21 mouse cellular contexts compared by ENCODE assay signal in the genomic region with DNA sequence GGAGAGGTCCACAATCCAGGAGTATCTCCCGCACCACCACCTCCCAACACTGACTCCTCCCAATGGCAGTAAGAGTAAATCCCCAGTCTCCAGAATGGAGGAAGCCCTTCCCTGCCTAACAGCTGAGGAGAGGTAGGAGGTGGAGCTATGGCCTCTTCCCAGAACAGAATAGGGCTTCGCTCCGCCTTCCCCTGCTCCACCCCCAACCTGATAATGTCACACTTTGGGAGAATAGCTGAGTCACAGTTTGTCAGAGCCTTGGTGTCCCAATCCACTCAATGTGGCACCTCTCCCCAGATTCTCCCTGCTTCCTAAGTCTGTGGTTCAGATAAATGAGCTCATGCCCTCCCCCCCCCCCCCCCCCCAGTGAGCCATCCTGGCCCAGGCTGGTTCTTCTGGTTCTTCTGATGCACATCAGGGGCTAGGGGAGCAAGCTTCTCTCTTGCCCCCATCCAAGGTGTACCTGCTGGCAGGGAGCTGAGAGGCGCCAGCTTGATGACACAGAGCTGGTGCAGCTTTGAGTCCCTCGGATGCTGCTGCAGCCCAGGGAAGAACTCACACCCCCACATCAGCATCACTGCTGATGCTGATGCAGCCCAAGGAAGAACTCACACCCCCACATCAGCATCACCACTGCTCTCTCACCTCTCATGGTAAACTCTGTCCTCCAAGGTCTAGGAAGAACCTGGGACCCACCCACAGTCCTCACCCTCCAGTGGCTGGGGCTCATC. TPM values are rescaled to one million over a fixed set of nuclear protein-coding genes. Genes with fewer than 3 reads are reported as not detected.
DNase-seq lines count a peak whose midpoint lies in the region; ATAC-seq and TF ChIP-seq lines count a peak whose summit lies in the region.
"Had no signal": no experiment of that assay in that cellular context is flagged by ENCODE, and none has a peak within 500 bp of the region (broad histone marks: within the 10 kb centered on the region; RNA-seq: fewer than 3 reads in every experiment).

No protein-coding gene starts in this region.

- WGBS in liver, postnatal 0 days (ENCODE audit: insufficient replicate concordance), result 53% methylated on average over 5 of the region's 5 CpGs
- WGBS in liver, embryonic 11.5 days, result 50% methylated on average over 5 of the region's 5 CpGs

- no peak overlapping the region for H3K9ac ChIP-seq in liver, postnatal 0 days (replicated peaks)
- H3K9ac ChIP-seq in liver, embryonic 11.5 days (ENCODE audit: low read depth, low read length), result no peak overlapping the region
- H3K9ac ChIP-seq: heart, embryonic 12.5 days; hindbrain, embryonic 14.5 days; midbrain, embryonic 12.5 days; neural tube, embryonic 15.5 days had no signal

- no peak for TF ChIP-seq CTCF in liver, postnatal 0 days (IDR thresholded peaks at IDR 0.05; ENCODE audit: low read depth)

- H3K9me3 ChIP-seq in liver, postnatal 0 days (ENCODE audit: low read length), result no peaks in the 10 kb centered on the region
- no peaks in the 10 kb centered on the region for H3K9me3 ChIP-seq in liver, embryonic 11.5 days (ENCODE audit: control insufficient read depth, low read length)
- H3K9me3 ChIP-seq: heart, embryonic 12.5 days; midbrain, embryonic 12.5 days; neural tube, embryonic 15.5 days had no signal

- no peaks in the 10 kb centered on the region for H3K36me3 ChIP-seq in liver, postnatal 0 days (replicated peaks; ENCODE audit: insufficient read depth, low read length)
- no peaks in the 10 kb centered on the region for H3K36me3 ChIP-seq in liver, embryonic 11.5 days (ENCODE audit: control insufficient read depth, insufficient read depth, low read length)
- H3K36me3 ChIP-seq: heart, embryonic 12.5 days; midbrain, embryonic 12.5 days; neural tube, embryonic 15.5 days had no signal

- H3K4me2 ChIP-seq in liver, postnatal 0 days (ENCODE audit: low read depth, low read length), result no peak overlapping the region
- H3K4me2 ChIP-seq in liver, embryonic 11.5 days, result no peak overlapping the region
- H3K4me2 ChIP-seq: heart, embryonic 12.5 days; hindbrain, embryonic 14.5 days; midbrain, embryonic 12.5 days; neural tube, embryonic 15.5 days had no signal

- H3K27me3 ChIP-seq in liver, postnatal 0 days (ENCODE audit: insufficient read depth, low read length), result no peaks in the 10 kb centered on the region
- no peaks in the 10 kb centered on the region for H3K27me3 ChIP-seq in liver, embryonic 11.5 days (replicated peaks; ENCODE audit: control insufficient read depth, insufficient read depth, low read length)
- H3K27me3 ChIP-seq: midbrain, embryonic 12.5 days; neural tube, embryonic 15.5 days had no signal

- DNase-seq in liver (peak; percentile 32), ES-CJ7 (ENCODE audit: low read depth, low spot score) (peak; percentile 64)
- DNase-seq in liver, postnatal 0 days, result no peak
- DNase-seq in liver, embryonic 11.5 days (ENCODE audit: low spot score), result no peak
- DNase-seq in telencephalon, adult 2 months (ENCODE audit: low read depth, low spot score), result peak; percentile 29
- no peak for DNase-seq in cerebellum, postnatal 36 days
- no peak for DNase-seq in lung, adult 18-20 months
- DNase-seq: cerebellum, adult 11-12 months; gastrocnemius, postnatal 10 days; retina, postnatal 1 day had no signal

- H3K4me3 ChIP-seq in liver, postnatal 0 days (ENCODE audit: low read depth, low read length), result no peak overlapping the region
- H3K4me3 ChIP-seq in liver, embryonic 11.5 days (ENCODE audit: low read depth, low read length), result no peak overlapping the region
- H3K4me3 ChIP-seq: erythroblast, embryonic 14.5 days; heart, embryonic 12.5 days; midbrain, embryonic 12.5 days; neural tube, embryonic 15.5 days had no signal

- H3K27ac ChIP-seq in liver, postnatal 0 days (ENCODE audit: low read depth), result no peak overlapping the region
- no peak overlapping the region for H3K27ac ChIP-seq in liver, embryonic 11.5 days (ENCODE audit: low read depth, low read length)
- H3K27ac ChIP-seq: hindbrain, embryonic 14.5 days; midbrain, embryonic 12.5 days; neural tube, embryonic 15.5 days had no signal

- no peaks in the 10 kb centered on the region for H3K4me1 ChIP-seq in liver, postnatal 0 days (ENCODE audit: insufficient read depth)
- H3K4me1 ChIP-seq in liver, embryonic 11.5 days (replicated peaks; ENCODE audit: control insufficient read depth, insufficient read depth, low read length), result no peaks in the 10 kb centered on the region
- H3K4me1 ChIP-seq: heart, embryonic 12.5 days; midbrain, embryonic 12.5 days; neural tube, embryonic 15.5 days had no signal

- no peak for ATAC-seq in liver, postnatal 0 days
- peak; percentile 67; the same call in 1 of the 2 replicates for ATAC-seq in liver, embryonic 11.5 days (replicated peaks; ENCODE audit: low FRiP score)
- ATAC-seq: intestine, embryonic 16.5 days had no signal

- TF ChIP-seq EP300 in liver, postnatal 0 days (IDR thresholded peaks at IDR 0.05; ENCODE audit: low read depth), result no peak

RNA-seq across cellular contexts. Expression of a gene that starts 5.8 kb away (rescaled TPM):
- polyA plus RNA-seq in liver, postnatal 0 days (2015; fragmentation: Nextera tagmentation; extraction: Ambion mirVana), result not detected in 2 replicates
- polyA plus RNA-seq in liver, embryonic 11.5 days (2014; fragmentation: Nextera tagmentation; extraction: Ambion mirVana), result not detected in 2 replicates
- polyA plus RNA-seq: embryonic facial prominence, embryonic 11.5 days; erythroblast, embryonic 14.5 days; heart, embryonic 12.5 days; hindbrain, embryonic 14.5 days; intestine, embryonic 16.5 days; kidney, embryonic 16.5 days; limb, embryonic 11.5 days; liver, embryonic 16.5 days; midbrain, embryonic 12.5 days; neural tube, embryonic 15.5 days; small intestine, adult 2 months had no signal

RNA-seq across cellular contexts. Expression of a gene that starts 6.3 kb away (rescaled TPM):
- polyA plus RNA-seq in liver, postnatal 0 days (2015; fragmentation: Nextera tagmentation; extraction: Ambion mirVana), result 0.08 and 0.09 TPM in 2 replicates
- 0.32 and 0.42 TPM in 2 replicates for polyA plus RNA-seq in liver, embryonic 11.5 days (2014; fragmentation: Nextera tagmentation; extraction: Ambion mirVana)

RNA-seq across cellular contexts. Expression of a gene that starts 15.1 kb away (rescaled TPM):
- polyA plus RNA-seq in liver, postnatal 0 days (2015; fragmentation: Nextera tagmentation; extraction: Ambion mirVana), result not detected in 2 replicates
- polyA plus RNA-seq in liver, embryonic 11.5 days (2014; fragmentation: Nextera tagmentation; extraction: Ambion mirVana), result not detected in 2 replicates
- polyA plus RNA-seq: embryonic facial prominence, embryonic 11.5 days; heart, embryonic 12.5 days; hindbrain, embryonic 14.5 days; intestine, embryonic 16.5 days; kidney, embryonic 16.5 days; liver, embryonic 16.5 days; midbrain, embryonic 12.5 days; neural tube, embryonic 15.5 days; small intestine, adult 2 months had no signal

RNA-seq across cellular contexts. Expression of a gene that starts 47.2 kb away (rescaled TPM):
- 0.32 and 1.2 TPM in 2 replicates for polyA plus RNA-seq in liver, postnatal 0 days (2015; fragmentation: Nextera tagmentation; extraction: Ambion mirVana)
- 2.1 and 2.3 TPM in 2 replicates for polyA plus RNA-seq in liver, embryonic 11.5 days (2014; fragmentation: Nextera tagmentation; extraction: Ambion mirVana)
- polyA plus RNA-seq: small intestine, adult 2 months had no signal

Comparison
In these comparisons a context has a peak if more than half of its experiments do, and no peak if none do; other contexts are left out.
1. DNase-seq: peak in liver (single experiment), ES-CJ7 (single experiment) and telencephalon, adult 2 months (single experiment); none in liver, postnatal 0 days (single experiment), liver, embryonic 11.5 days (single experiment), cerebellum, postnatal 36 days (0 of 2) and lung, adult 18-20 months (0 of 2).